Mouse (Mus musculus) thymus, adult 2 months (tissue): ENCODE data around the gene Ssx2ip. TPM values are rescaled to one million over a fixed set of nuclear protein-coding genes. Genes with fewer than 3 reads are reported as not detected.
"Not testable (repeated sequence)": the region's sequence is repeated elsewhere in the genome, so short reads cannot be mapped to it uniquely, and the experiment has no call there.

ENCODE experiments used
- DNase-seq: peaks from one replicate; pipeline ENCODE4 v3.0.0; 2021
- H3K27ac ChIP-seq: fragments of 200-500 bp; 2 replicates; pipeline ENCODE4 v1.5.1; 2012; ENCODE audit warnings: low read length, control low read depth; ENCODE audit not compliant: control insufficient read depth, insufficient read depth
- H3K27me3 ChIP-seq: fragments of 200-500 bp; 2 replicates; pipeline ENCODE4 v1.6.1; 2012; ENCODE audit warnings: mild to moderate bottlenecking, low read length, moderate library complexity, mixed read lengths; ENCODE audit not compliant: control insufficient read depth, insufficient read depth
- H3K36me3 ChIP-seq: fragments of 200-500 bp; 2 replicates; pipeline ENCODE4 v1.6.1; 2012; ENCODE audit warnings: mild to moderate bottlenecking, low read length, moderate library complexity; ENCODE audit not compliant: control insufficient read depth, insufficient read depth
- H3K4me1 ChIP-seq: fragments of 200-500 bp; replicated peaks from 2 replicates; pipeline ENCODE4 v1.6.1; 2012; ENCODE audit warnings: low read length; ENCODE audit not compliant: control insufficient read depth, insufficient read depth
- H3K4me3 ChIP-seq: fragments of 200-500 bp; 2 replicates; pipeline ENCODE4 v1.5.1; 2012; ENCODE audit warnings: mild to moderate bottlenecking, low read length, control low read depth, moderate library complexity; ENCODE audit not compliant: control insufficient read depth, insufficient read depth
- CTCF ChIP-seq: fragments of 200-500 bp; IDR thresholded peaks from 2 replicates; pipeline ENCODE4 v1.5.1; 2012; ENCODE audit warnings: mild to moderate bottlenecking, control low read depth, low read length, moderate library complexity, borderline replicate concordance; ENCODE audit not compliant: control insufficient read depth, poor library complexity, insufficient read depth; ENCODE audit errors: extremely low read depth
- POLR2A ChIP-seq: fragments of 200-500 bp; IDR thresholded peaks from 2 replicates; pipeline ENCODE4 v1.6.1; 2012; ENCODE audit warnings: mild to moderate bottlenecking, low read length, control low read depth, moderate library complexity; ENCODE audit not compliant: control insufficient read depth, poor library complexity, insufficient read depth; ENCODE audit errors: extremely low read depth
- WGBS: fragments of 180-500 bp; shearing (Covaris S2); methylation state at CpG from one replicate; pipeline ENCODE4 v1.1.7; 2018; 5-methylcytosine and 5-hydroxymethylcytosine counted together
- polyA plus RNA-seq: library from polyadenylated mRNA; depleted of rRNA; stranded (reverse); fragments of >200 nt; gene quantifications from 2 replicates; pipeline ENCODE4 v1.2.3, GENCODE M21; 2012

Gene Ssx2ip
- polyA plus RNA-seq, 1 experiment: 5.4 TPM

DNA sequence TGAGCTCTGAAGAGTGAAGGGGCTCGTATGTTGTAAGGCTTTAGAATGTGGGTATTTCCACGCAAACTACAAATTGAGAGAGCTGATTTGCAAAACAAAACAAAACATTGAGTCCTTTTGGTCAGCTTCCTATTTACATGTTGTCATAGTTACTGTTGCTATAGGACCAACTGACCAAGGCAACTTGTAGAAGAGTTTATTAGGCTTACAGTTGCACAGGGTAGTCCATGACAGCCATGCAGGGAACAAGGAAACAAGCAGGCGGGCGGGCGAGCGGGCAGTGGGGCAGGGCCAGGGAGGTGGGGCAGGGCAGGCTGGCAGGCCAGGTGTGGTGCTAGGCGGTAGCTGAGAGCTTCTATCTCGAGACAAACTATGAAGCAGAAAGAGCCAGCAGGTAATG lies 22.0 kb downstream of the Ssx2ip start:
- Histone ChIP-seq H3K27me3 (no peaks in the 10 kb centered on the region), H3K4me1 (no peaks in the 10 kb centered on the region), H3K4me3 (no peak overlapping the region), H3K27ac (no peak overlapping the region), H3K36me3 (no peaks in the 10 kb centered on the region; the same call in 1 of the 2 replicates)
- TF ChIP-seq POLR2A: no peak
- TF ChIP-seq CTCF: no peak
- DNase-seq: no peak
- WGBS: 96% methylated on average over 8 of the region's 8 CpGs

DNA sequence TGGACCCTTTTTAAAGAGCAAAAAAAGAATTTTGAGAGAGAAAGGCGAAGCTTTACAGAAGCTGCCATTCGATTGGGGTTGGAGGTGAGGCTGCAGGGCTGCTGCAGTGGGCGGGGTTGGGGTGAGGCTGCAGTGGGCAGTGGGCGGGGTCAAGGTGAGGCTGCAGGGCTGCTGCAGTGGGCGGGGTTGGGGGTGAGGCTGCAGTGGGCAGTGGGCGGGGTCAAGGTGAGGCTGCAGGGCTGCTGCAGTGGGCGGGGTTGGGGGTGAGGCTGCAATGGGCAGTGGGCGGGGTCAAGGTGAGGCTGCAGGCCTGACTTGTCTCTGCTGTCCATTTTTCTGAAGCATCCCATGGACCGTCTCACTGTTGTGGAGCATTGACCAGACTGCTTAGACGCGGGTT lies 28.6 kb downstream of the Ssx2ip start:
- 97% methylated on average over 11 of the region's 11 CpGs for WGBS
- not testable (repeated sequence) for H3K27ac ChIP-seq, H3K4me3 ChIP-seq, H3K4me1 ChIP-seq, DNase-seq, H3K27me3 ChIP-seq, H3K36me3 ChIP-seq

DNA sequence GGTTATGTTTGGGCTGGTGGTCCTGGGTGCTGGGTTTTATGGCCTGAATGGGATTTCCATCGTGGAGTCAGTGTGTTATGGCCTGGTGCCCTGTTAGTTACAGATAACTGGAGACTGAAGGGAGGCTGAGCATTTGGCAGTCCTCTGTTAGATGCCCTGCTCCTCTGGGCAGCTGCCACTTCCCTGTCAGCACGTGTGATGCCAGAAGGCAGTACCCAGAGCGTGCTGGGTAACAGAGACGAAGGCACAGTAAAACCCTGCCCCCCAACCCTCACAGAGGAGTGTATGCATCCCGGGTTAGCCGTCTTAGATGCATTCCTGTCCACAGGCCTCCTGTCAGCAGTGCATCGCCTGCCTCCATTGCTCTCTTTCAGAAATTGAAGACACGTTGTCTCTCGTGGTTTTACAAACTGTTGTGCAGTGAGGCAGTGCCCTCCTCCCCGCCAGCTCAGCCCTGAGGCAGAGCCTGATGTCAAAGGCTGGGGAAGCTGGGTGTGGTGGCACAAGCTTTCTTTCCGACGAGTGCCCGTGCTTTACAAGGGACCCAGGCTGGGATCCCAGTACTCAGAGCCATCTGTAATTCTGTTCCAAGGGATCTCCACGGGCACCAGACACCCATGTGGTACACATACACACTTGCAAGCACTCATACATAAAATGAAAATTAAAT lies 29.4 kb downstream of the Ssx2ip start:
- 83% methylated on average over 14 of the region's 14 CpGs for WGBS
- no peak overlapping the region for H3K27ac ChIP-seq
- no peaks in the 10 kb centered on the region for H3K4me1 ChIP-seq
- H3K27me3 ChIP-seq: no peaks in the 10 kb centered on the region
- H3K36me3 ChIP-seq: no peaks in the 10 kb centered on the region
- DNase-seq: no peak
- H3K4me3 ChIP-seq: no peak overlapping the region
- TF ChIP-seq CTCF (no peak), POLR2A (no peak)

DNA sequence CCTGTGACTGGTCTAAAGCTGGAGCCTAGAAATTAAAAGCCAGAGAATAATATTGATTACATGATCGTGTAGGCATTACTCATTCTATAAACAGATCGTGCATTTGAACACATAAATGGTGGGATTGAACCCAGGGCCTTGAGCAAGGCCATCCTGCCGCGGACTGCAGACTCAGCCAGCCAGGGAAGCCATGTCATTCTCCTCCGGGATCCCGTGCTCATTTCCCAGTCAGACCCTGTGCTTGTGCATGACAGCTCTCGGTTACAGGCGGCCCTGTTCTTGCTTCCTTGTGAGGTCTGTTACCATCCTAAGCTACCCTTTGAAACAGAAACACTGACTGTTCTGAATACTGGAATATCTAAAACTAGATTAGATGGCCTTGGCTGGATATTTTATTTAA lies 30.2 kb downstream of the Ssx2ip start:
- Histone ChIP-seq H3K27me3 (no peaks in the 10 kb centered on the region), H3K4me3 (no peak overlapping the region), H3K36me3 (no peaks in the 10 kb centered on the region), H3K4me1 (no peaks in the 10 kb centered on the region), H3K27ac (no peak overlapping the region)
- 98% methylated on average over 8 of the region's 8 CpGs for WGBS
- TF ChIP-seq POLR2A (no peak), CTCF (no peak)
- DNase-seq: no peak

DNA sequence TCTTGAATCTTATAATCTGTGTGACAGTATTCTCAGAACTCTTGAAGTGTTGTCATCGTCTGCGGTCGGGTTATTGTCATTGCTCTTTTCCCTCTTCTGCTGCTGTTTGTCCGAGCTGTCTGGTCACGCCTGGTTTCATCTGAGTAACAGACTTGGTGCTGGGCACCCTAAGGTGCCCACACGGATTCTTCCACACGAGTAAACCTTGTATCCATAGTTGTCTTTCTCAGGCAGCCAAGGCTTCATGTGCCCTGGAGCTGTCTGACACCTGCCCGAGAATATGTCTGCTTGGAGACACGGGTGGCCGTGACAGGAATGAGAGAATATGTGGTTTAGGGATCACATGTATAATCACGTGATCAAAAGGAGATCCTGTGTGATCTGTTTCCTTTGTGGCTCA lies 31.1 kb downstream of the Ssx2ip start:
- TF ChIP-seq POLR2A: no peak
- TF ChIP-seq CTCF: no peak
- WGBS: 94% methylated on average over 11 of the region's 11 CpGs
- H3K4me1 ChIP-seq: no peaks in the 10 kb centered on the region
- no peak overlapping the region; the same call in 1 of the 2 replicates for H3K27ac ChIP-seq
- no peaks in the 10 kb centered on the region for H3K27me3 ChIP-seq
- no peaks in the 10 kb centered on the region for H3K36me3 ChIP-seq
- H3K4me3 ChIP-seq: no peak overlapping the region
- no peak for DNase-seq

DNA sequence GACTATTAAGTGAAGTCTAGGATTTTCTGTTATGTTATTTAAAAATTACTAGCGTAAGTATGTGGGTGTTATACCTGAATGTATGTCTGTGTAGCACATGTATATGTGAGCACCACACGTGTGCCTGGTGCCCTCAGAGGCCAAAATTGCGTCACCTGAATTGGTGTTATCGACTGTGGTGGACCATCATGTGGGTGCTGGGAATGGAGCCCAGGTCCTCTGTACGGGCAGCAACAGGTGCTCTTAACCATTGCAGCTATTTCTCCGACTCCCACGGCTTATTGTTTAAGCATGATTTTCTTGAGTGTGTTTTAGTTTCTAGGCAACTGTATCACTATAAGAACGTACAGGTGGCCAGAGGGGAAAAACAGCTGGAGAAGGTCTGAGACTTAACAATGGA lies 31.7 kb downstream of the Ssx2ip start:
- no peak overlapping the region for H3K27ac ChIP-seq
- WGBS: 97% methylated on average over 8 of the region's 8 CpGs

DNA sequence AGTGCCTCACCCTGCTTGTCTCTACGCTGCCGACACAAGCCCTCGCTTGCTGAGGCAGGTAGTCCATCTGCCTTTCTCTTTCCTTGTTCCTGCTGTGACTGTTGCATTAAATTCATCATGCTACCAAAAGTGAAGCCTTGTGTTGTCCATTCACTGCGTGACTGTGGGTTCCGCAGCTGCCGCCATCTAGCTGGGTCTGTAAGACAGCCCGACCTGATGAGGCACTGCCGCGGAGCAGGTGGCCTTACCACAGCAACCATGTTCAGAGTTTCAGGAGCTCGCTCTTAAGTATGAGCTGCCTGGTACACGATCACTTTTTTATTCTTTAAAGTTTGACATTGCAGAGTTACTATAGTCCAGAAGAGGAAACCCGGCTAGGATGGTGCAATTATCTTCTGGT lies 35.6 kb downstream of the Ssx2ip start:
- WGBS: 90% methylated on average over 12 of the region's 12 CpGs
- H3K36me3 ChIP-seq: no peaks in the 10 kb centered on the region
- H3K27ac ChIP-seq: no peak overlapping the region
- no peaks in the 10 kb centered on the region for H3K27me3 ChIP-seq
- TF ChIP-seq POLR2A: no peak
- no peak for TF ChIP-seq CTCF
- H3K4me3 ChIP-seq: no peak overlapping the region
- H3K4me1 ChIP-seq: no peaks in the 10 kb centered on the region
- DNase-seq: no peak

More for the DNA sequence above, 31.7 kb downstream of the Ssx2ip start:
- H3K4me3 ChIP-seq: no peak overlapping the region
- TF ChIP-seq POLR2A: no peak
- TF ChIP-seq CTCF: no peak
- no peak for DNase-seq
- H3K36me3 ChIP-seq: no peaks in the 10 kb centered on the region
- no peaks in the 10 kb centered on the region for H3K4me1 ChIP-seq
- H3K27me3 ChIP-seq: no peaks in the 10 kb centered on the region
